Mouse (Mus musculus): ENCODE measurements around the gene Prr22.

- TF ChIP-seq EP300 (IDR thresholded peaks at IDR 0.05; ENCODE audit: low read length), result no peak
- no peak for TF ChIP-seq USF1 (IDR thresholded peaks at IDR 0.05; ENCODE audit: low read depth, low read length)
- TF ChIP-seq MAZ (IDR thresholded peaks at IDR 0.05; ENCODE audit: low read depth, low read length), result no peak
- TF ChIP-seq HCFC1 (IDR thresholded peaks at IDR 0.05; ENCODE audit: low read depth, low read length), result no peak
- no peak for TF ChIP-seq CTCF (conservative IDR thresholded peaks at IDR 0.05 in 1 of 2, IDR thresholded peaks at IDR 0.05 in 1 of 2; ENCODE audit: low read depth in 2 of 2, low read length in 2 of 2)
- no peak for TF ChIP-seq TBP (conservative IDR thresholded peaks at IDR 0.05; ENCODE audit: low read depth, low read length)
- no peak for TF ChIP-seq MYC (IDR thresholded peaks at IDR 0.05; ENCODE audit: low read depth, low read length)
Measured at GRCm38 (mm10) chr17:56740118-56740787, 29.8 kb upstream of the Prr22 start.
